Mouse (Mus musculus) heart, postnatal 0 days (tissue): ENCODE data around the gene Prkn. TPM values are rescaled to one million over a fixed set of nuclear protein-coding genes. Genes with fewer than 3 reads are reported as not detected.

Experiments used
- ATAC-seq: fragments of 200-750 bp; cut with Nextera tagmentation; 2 replicates; pipeline ENCODE4 v1.8.0; 2017; ENCODE audit warnings: low read depth, moderate number of reproducible peaks, moderate library complexity; ENCODE audit not compliant: insufficient read depth
- DNase-seq: peaks from one replicate; pipeline ENCODE4 v3.0.0-alpha.2; 2016; ENCODE audit warnings: low spot score
- H3K27ac ChIP-seq: fragments of 300-500 bp; sonication (generic); 2 replicates; pipeline ENCODE4 v1.5.1; 2014; ENCODE audit warnings: low read depth, mild to moderate bottlenecking
- H3K27me3 ChIP-seq: fragments of 300-500 bp; sonication (generic); 2 replicates; pipeline ENCODE4 v1.6.1; 2014; ENCODE audit warnings: low read length, mixed read lengths; ENCODE audit not compliant: control insufficient read depth, insufficient read depth
- H3K36me3 ChIP-seq: fragments of 300-500 bp; sonication (generic); replicated peaks from 2 replicates; pipeline ENCODE4 v1.6.1; 2014; ENCODE audit warnings: low read length, mixed read lengths; ENCODE audit not compliant: control insufficient read depth, insufficient read depth
- H3K4me1 ChIP-seq: fragments of 300-500 bp; sonication (generic); 2 replicates; pipeline ENCODE4 v1.6.1; 2014; ENCODE audit warnings: antibody characterized with exemption; ENCODE audit not compliant: control insufficient read depth, insufficient read depth
- H3K4me2 ChIP-seq: fragments of 300-500 bp; sonication (generic); 2 replicates; pipeline ENCODE4 v1.6.1; 2014; ENCODE audit warnings: low read depth, mild to moderate bottlenecking, low read length, moderate library complexity
- H3K4me3 ChIP-seq: fragments of 300-500 bp; sonication (generic); 2 replicates; pipeline ENCODE4 v1.5.1; 2014; ENCODE audit warnings: low read depth, low read length
- H3K9ac ChIP-seq: fragments of 300-500 bp; sonication (generic); replicated peaks from 2 replicates; pipeline ENCODE4 v1.6.1; 2014; ENCODE audit warnings: low read depth, low read length, mixed read lengths
- H3K9me3 ChIP-seq: fragments of 300-500 bp; sonication (generic); replicated peaks from 2 replicates; pipeline ENCODE4 v1.6.1; 2016; ENCODE audit warnings: low read length; ENCODE audit not compliant: control insufficient read depth
- CTCF ChIP-seq: IDR thresholded peaks from 2 replicates; pipeline ENCODE4 v1.5.1; 2016; ENCODE audit warnings: antibody characterized with exemption, control low read depth, low read depth
- EP300 ChIP-seq: IDR thresholded peaks from 2 replicates; pipeline ENCODE4 v1.6.1; 2016; ENCODE audit warnings: antibody characterized with exemption, low read depth
- WGBS: fragments of 180-500 bp; shearing (Covaris S2); extraction: QIAGEN DNeasy Blood & Tissue Kit; methylation state at CpG from one replicate; pipeline ENCODE4 v1.1.7; 2014; 5-methylcytosine and 5-hydroxymethylcytosine counted together
- polyA plus RNA-seq: library from polyadenylated mRNA; unstranded; fragments of >200 nt; fragmentation: Nextera tagmentation; extraction: Ambion mirVana; gene quantifications from 2 replicates; pipeline ENCODE4 v1.2.1, GENCODE M21; 2015
- total RNA-seq: library from RNA; depleted of rRNA; stranded (reverse); fragments of >200 nt; gene quantifications from 2 replicates; pipeline ENCODE4 v1.2.3, GENCODE M21; 2014; ENCODE audit warnings: low replicate concordance

Gene Prkn
- total and polyA plus RNA-seq, 2 experiments from 2014 or later, result 4.5 to 14.2 TPM

DNA sequence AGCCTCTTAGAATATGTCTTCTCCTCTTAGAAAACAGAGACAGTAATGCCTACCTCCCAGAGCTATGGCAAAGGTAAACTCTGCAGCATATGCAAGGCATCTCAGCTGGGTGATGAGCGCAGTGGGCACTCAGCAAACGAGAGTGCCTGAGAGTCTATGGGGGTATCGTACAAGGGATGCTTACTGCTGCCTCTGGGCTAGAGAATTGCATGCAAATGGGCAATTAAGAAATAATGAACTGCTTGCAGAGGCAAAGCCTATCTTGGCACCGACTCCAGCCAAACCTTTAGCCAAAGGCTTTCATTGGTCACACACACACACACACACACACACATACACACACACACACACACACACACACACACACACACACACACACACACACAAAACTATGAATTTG, 290.7 kb downstream of the Prkn start:
- Histone ChIP-seq H3K4me3 (no peak overlapping the region), H3K4me1 (no peaks in the 10 kb centered on the region), H3K4me2 (no peak overlapping the region), H3K9me3 (no peaks in the 10 kb centered on the region), H3K27me3 (no peaks in the 10 kb centered on the region), H3K27ac (no peak overlapping the region), H3K36me3 (no peaks in the 10 kb centered on the region), H3K9ac (no peak overlapping the region)
- DNase-seq, result no peak
- TF ChIP-seq EP300 (no peak), CTCF (no peak)
- ATAC-seq, result no peak
- 85% methylated on average over 4 of the region's 4 CpGs for WGBS

GRCm38 (mm10) chr17:11142321-11142720, 302.1 kb downstream of the Prkn start:
- Histone ChIP-seq H3K4me1 (no peaks in the 10 kb centered on the region), H3K9me3 (no peaks in the 10 kb centered on the region), H3K27me3 (no peaks in the 10 kb centered on the region), H3K36me3 (no peaks in the 10 kb centered on the region), H3K4me3 (no peak overlapping the region), H3K4me2 (no peak overlapping the region), H3K27ac (no peak overlapping the region), H3K9ac (no peak overlapping the region)
- ATAC-seq, result no peak
- DNase-seq, result no peak
- WGBS, result 75% methylated on average over 5 of the region's 5 CpGs
- TF ChIP-seq CTCF (no peak), EP300 (no peak)

- Histone ChIP-seq H3K36me3 (no peaks in the 10 kb centered on the region), H3K4me1 (no peaks in the 10 kb centered on the region), H3K9ac (no peak overlapping the region), H3K9me3 (no peaks in the 10 kb centered on the region), H3K27me3 (no peaks in the 10 kb centered on the region), H3K4me3 (no peak overlapping the region), H3K4me2 (no peak overlapping the region), H3K27ac (no peak overlapping the region)
- 70% methylated on average over 3 of the region's 3 CpGs for WGBS
- no peak for ATAC-seq
- DNase-seq, result no peak
- TF ChIP-seq EP300 (no peak), CTCF (no peak)
Observed at GRCm38 (mm10) chr17:11156119-11156518, 315.9 kb downstream of the Prkn start.

DNA sequence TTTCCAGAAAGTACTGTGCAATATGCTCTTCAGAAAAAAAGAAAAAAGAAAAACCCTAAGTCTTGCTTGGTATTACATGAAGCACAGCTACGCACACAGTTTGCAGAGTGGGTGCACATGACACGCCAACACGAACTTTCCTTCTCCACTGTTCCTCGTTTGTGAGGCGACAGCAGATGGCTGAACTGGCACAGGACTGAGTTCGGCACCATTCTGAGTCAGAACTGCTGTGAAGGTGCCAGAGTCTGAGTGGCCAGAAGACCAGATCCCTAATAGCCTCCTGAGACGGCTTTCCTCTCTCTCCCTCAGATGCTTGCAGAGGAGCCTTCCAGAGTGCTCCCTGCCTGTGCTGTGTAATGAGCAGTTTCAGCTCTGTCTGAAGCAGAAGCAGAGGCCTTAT, 317.4 kb downstream of the Prkn start:
- TF ChIP-seq EP300 (no peak), CTCF (no peak)
- Histone ChIP-seq H3K27ac (no peak overlapping the region), H3K4me3 (no peak overlapping the region), H3K27me3 (no peaks in the 10 kb centered on the region), H3K9ac (no peak overlapping the region), H3K4me1 (no peaks in the 10 kb centered on the region), H3K9me3 (no peaks in the 10 kb centered on the region), H3K36me3 (no peaks in the 10 kb centered on the region), H3K4me2 (no peak overlapping the region)
- DNase-seq (no peak), ATAC-seq (no peak)
- 58% methylated on average over 7 of the region's 7 CpGs for WGBS

DNA sequence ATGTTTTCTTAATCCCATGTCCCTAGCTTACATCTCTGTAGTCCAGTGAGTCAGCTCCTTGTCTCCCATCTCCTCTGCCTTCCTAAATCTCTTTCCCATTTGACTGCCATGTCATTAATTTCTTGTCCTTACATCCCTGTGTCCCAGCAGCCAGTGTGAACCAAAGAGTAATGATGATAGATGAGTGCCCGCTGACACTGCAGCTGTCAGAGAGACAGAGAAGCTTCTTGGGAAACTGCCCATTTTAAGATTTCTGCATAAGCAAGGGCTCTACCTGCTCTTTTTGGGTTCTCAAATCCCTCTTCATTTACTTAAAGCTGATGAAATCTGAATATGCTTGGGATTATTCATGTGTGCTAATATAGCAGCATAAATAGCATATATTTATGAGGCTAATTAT, 321.3 kb downstream of the Prkn start:
- no peak for TF ChIP-seq CTCF
- no peak for TF ChIP-seq EP300
- Histone ChIP-seq H3K4me3 (no peak overlapping the region), H3K27ac (no peak overlapping the region), H3K4me1 (no peaks in the 10 kb centered on the region), H3K36me3 (no peaks in the 10 kb centered on the region), H3K4me2 (no peak overlapping the region), H3K27me3 (no peaks in the 10 kb centered on the region), H3K9me3 (no peaks in the 10 kb centered on the region), H3K9ac (no peak overlapping the region)
- no peak for DNase-seq
- 84% methylated on average over 1 of the region's 1 CpGs for WGBS
- ATAC-seq, result no peak

GRCm38 (mm10) chr17:11162770-11163169, 322.6 kb downstream of the Prkn start:
- Histone ChIP-seq H3K4me2 (no peak overlapping the region), H3K4me3 (no peak overlapping the region), H3K9me3 (no peaks in the 10 kb centered on the region), H3K36me3 (no peaks in the 10 kb centered on the region), H3K9ac (no peak overlapping the region), H3K27ac (no peak overlapping the region), H3K27me3 (no peaks in the 10 kb centered on the region), H3K4me1 (no peaks in the 10 kb centered on the region)
- ATAC-seq, result no peak
- WGBS, result 79% methylated on average over 3 of the region's 3 CpGs
- TF ChIP-seq CTCF (no peak), EP300 (no peak)
- DNase-seq, result no peak
